Mouse (Mus musculus): ENCODE measurements around the gene Atp6v1f.

Gene Atp6v1f

DNA sequence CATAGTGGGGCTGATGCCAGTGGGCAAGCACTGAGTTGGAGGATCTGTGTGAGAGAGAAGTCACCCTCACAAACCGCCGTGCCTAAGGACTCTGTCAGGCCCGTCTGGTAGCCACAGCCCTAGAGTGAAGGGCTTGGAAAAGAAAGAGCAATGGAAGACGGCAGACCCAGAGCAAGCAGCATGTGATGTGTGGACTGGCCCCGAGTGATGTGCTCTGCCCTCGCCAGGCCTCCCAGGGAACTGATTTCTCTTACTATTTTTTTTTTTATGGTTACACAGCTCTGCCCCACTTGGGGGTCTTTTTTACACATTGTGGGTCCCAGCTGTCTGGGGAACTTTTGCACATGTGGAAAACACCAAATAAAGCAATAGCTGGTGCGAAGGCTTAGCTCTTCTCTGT is 6.0 kb upstream of the Atp6v1f start:
- DNase-seq (ENCODE audit: low read depth, low spot score) = no peak

- DNase-seq (ENCODE audit: low read depth, low spot score) = no peak
These were observed 4.1 kb upstream of the Atp6v1f start for GRCm38 (mm10) chr6:29463388-29463787.

- no peak for DNase-seq (ENCODE audit: low read depth, low spot score)
These were observed 1.3 kb downstream of the Atp6v1f start for GRCm38 (mm10) chr6:29468851-29469250.

DNA sequence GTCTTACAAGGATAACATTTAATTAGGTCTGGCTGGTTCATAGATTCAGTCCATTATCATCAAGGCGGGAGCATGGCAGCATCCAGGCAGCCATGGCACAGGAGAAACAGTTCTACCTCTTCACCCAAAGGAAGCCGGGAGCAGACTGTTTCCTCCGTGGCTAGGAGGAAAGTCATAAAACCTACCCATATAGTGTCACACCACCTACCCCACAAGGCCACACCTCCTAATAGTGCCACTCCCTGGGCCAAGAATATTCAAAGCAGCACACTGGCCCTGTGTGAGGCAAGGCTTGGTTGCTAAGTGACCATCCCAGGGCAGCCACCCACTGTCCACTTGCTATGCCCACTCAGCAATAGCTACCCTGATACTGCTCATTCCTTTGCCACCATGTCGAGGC is 3.6 kb downstream of the Atp6v1f start, which contains the start of gene Atp6v1fnb:
Gene Atp6v1fnb, plus strand, starts transcription at position 301 of the 400 bp plus-strand sequence.
- no peak for DNase-seq (ENCODE audit: low read depth, low spot score)

DNA sequence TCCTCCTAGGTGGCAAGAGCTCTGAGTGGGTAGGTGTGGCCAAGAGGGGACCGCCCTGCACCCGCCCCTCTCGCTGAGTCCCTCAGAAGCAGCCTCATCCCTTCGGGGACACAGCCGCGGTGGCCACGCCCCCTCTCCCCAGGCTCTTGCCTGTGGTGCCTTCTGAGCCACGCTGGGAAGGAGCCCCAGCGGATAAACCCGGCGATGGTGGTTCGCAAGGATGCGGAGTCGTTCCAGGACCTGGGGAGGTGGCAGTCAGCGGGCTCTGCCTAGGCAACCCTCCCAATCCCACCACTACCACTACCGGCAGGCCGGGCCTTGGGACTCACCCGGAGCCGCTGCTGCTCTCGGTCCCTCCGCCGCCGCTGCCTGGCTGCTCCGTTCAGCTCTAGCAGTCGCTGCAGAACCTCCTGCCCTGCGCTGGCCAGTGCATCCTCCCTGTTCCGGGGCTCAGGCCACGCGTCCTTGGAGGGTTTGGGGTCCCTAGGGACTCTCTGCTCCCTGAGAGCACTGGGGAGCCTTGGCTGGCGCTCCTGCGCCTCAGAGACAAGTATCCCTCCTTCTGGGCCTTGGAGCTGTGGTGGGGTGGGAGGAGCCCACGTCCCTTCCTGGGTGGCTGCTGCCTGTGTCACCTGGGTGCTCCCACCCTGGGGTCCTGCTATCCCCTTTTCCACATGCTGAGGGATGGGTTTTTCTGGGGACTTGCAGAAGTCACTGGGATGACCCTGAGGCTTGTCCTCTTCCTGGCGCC is 6.6 kb downstream of the Atp6v1f start:
- peak; percentile 77 for DNase-seq (ENCODE audit: low read depth, low spot score)

- no peak for DNase-seq (ENCODE audit: low read depth, low spot score)
These were observed 7.2 kb downstream of the Atp6v1f start for GRCm38 (mm10) chr6:29474736-29475135.

- no peak for DNase-seq (ENCODE audit: low read depth, low spot score)
These were observed 15.2 kb downstream of the Atp6v1f start for GRCm38 (mm10) chr6:29482691-29483090.

- peak; percentile 81 for DNase-seq (ENCODE audit: low read depth, low spot score)
These were observed 17.4 kb downstream of the Atp6v1f start for GRCm38 (mm10) chr6:29484716-29485559.

- no peak for DNase-seq (ENCODE audit: low read depth, low spot score)
These were observed 18.4 kb downstream of the Atp6v1f start for GRCm38 (mm10) chr6:29485951-29486350.

DNA sequence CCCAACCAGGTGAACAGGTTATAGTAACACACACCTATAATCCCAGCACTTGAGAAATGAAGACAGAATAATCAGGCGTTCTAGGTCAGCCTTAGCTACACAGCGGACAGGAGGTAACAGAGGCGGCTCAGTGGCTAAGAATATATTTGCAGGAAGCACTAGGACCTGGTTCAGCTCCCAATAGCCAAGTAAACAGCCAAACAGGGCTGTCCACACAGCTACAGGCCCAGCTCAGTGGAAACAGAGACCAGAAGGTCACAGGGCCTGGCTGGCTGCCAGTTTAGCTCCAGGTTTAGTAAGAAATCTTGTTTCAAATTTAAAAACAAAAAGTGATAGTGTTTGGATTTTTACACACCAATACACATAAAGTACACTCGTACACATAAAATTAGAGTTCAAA is 26.6 kb downstream of the Atp6v1f start:
- DNase-seq (ENCODE audit: low read depth, low spot score) = no peak

GRCm38 (mm10) chr6:29496270-29496669 is 28.8 kb downstream of the Atp6v1f start:
- DNase-seq (ENCODE audit: low read depth, low spot score) = no peak

- no peak for DNase-seq (ENCODE audit: low read depth, low spot score)
These were observed 30.3 kb downstream of the Atp6v1f start for GRCm38 (mm10) chr6:29497791-29498190.

DNA sequence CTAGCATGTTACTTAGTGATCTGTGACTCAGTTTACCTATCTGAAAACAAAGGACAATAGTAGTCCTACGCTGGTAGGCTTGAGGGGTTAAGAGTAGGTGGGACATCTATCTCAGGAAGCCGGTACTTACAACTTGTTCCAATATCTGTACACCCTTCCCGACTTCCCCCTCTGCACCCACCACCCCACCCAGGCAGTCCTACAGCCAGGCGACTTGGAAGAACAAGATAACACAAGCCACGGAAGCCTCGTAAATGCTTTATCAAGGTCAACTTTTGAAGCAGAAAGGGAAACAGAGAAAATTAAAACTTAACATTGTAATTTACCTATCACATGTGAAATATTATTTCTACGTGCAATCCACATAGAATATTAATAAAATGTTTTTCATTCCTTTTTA is 32.7 kb downstream of the Atp6v1f start:
- no peak for DNase-seq (ENCODE audit: low read depth, low spot score)

DNA sequence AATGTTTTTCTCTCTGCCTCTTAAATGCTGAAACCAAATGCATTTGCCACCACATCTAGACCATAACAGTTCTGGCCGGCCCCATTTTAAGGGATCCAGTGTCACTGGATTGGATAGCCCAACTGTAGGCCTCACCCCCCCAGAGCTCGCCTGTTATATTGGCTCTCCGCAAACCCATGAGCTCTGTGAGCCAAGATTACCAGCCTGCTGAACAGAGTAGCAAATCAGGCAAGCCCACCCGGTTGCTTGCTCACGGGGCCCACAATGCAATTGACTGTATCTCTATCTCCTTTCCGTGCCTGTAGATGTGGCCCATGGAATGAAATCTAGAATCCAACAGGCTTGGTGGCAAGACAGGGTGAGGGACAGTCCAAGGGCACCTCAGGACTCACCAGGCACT is 33.3 kb downstream of the Atp6v1f start:
- DNase-seq (ENCODE audit: low read depth, low spot score) = no peak

GRCm38 (mm10) chr6:29501599-29501998 is 34.1 kb downstream of the Atp6v1f start:
- DNase-seq (ENCODE audit: low read depth, low spot score) = no peak

DNA sequence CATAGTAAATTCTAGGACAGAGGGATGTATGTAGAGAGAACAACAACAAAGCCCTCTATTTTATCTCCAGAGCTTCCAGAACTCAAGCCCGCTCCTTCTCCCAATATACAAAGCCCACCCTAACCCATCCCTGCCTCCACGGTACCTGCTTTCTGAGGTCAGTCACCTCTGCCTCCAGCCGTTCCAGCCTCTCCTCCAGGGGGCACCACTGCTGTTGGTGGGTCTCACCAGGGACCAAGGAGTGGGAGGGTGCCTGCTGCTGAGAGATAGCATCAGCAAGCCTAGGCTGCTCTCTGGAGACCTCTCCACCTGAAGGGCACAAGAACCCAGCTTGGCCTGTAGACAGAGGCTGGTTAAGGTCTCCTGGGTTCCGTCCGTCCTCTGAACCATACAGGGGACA is 38.0 kb downstream of the Atp6v1f start:
- no peak for DNase-seq (ENCODE audit: low read depth, low spot score)

GRCm38 (mm10) chr6:29506834-29507233 is 39.3 kb downstream of the Atp6v1f start:
- DNase-seq (ENCODE audit: low read depth, low spot score) = no peak

DNA sequence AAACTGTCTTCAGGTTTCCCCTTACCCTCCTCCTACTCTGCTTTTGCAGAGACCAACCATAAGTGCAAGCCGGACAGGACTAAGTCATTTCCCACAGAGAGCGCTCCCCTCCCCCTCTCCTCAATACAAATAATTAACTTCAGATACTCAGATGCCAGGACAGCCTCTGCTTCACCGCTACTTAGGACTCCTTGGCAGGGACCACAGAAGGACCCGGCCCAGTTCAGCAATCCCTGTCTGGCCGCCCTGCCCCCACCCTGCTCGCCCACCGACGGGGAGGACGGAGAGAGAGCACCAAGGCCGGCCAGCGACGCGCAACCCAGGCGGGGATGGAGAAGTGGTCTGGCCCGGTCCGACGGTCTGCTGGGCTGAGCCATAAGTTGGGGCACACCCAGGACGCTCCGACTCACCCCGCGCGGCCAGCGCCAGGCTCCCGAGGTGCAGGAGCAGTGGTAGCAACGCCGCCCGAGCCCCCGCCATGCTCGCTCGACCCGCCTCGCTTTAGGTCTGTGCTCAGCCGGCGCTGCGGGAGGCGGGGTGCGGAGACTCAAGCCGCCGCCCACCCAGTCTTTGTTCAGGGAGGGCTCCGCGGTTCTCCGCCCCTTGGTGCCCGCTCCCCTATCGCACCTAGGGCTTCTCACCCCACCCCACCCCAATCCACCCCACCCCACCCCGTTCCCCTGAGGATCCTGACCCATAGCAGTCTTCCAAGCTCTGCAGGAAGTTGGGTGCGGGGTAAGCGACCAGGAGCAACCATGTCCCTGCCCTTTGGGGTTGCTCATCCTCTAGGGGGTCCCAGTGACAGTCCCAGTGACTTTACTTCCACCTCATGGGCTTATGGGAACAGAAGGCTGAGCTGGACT is 40.2 kb downstream of the Atp6v1f start, which contains the start of gene Kcp:
Gene Kcp, minus strand, starts transcription at position 506 of the 863 bp plus-strand sequence.
- DNase-seq (ENCODE audit: low read depth, low spot score) = peak; percentile 56

- DNase-seq (ENCODE audit: low read depth, low spot score) = no peak
These were observed 41.6 kb downstream of the Atp6v1f start for GRCm38 (mm10) chr6:29509086-29509485.

DNA sequence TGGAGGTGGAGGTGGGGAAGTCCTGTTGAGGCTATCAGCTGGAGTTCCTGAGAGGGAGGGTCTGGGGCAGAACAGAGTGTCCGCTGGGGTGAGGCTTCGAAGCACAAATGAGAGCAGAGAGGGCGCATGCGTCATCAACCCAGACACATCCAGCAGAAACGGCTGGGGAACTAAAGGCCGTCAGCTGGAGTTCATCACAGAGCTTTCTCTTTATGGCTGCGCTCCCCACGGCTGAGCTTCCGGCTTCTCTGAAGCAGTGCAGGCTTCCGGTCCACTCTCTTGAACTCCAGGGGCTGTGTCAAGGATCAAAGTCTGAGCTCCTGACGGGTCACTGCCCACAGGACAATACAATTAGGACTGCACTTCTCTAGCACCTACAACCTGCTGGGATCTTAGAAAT is 45.8 kb downstream of the Atp6v1f start:
- DNase-seq (ENCODE audit: low read depth, low spot score) = peak; percentile 87

- DNase-seq (ENCODE audit: low read depth, low spot score) = peak; percentile 73
These were observed 49.6 kb downstream of the Atp6v1f start for GRCm38 (mm10) chr6:29517139-29517538.

All from forelimb bud, embryonic 11.5 days (tissue).